Mouse (Mus musculus) heart, adult 9 months (tissue): ENCODE measurements around the gene Olfr161.
"Not testable (repeated sequence)": the region's sequence is repeated elsewhere in the genome, so short reads cannot be mapped to it uniquely, and the experiment has no call there.

Experiments used
- DNase-seq, 2 experiments: peaks; one replicate each; pipeline ENCODE4 v3.0.0; 2022; ENCODE audit warnings: low spot score in 2 of 2

Gene Olfr161

GRCm38 (mm10) chr16:3590691-3591090, at the start of gene Olfr161:
TSS of gene Olfr161 (plus strand) at chr16:3591042.
- no peak for DNase-seq

- no peak for DNase-seq
Measured at GRCm38 (mm10) chr16:3563553-3563952, 27.3 kb upstream of the Olfr161 start.

DNA sequence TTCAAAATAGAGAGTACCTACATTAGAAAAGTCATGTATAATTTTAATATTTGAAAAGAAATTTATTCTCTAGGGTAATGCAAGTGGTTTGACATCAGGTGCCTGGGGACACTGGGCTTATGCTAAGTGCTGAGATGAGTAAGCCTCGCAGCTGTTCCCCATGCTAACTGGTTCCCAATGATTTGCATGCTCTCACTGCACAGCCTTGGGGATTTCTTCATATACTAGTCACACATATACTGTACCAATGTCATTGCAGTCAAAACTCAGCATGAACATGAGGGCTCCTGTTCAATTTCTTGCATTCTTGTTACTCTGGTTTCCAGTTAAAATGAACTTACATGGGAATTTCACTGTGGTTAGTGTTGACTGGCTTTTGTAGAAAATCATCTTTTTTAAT, 13.2 kb upstream of the Olfr161 start:
- not testable (repeated sequence) for DNase-seq

DNA sequence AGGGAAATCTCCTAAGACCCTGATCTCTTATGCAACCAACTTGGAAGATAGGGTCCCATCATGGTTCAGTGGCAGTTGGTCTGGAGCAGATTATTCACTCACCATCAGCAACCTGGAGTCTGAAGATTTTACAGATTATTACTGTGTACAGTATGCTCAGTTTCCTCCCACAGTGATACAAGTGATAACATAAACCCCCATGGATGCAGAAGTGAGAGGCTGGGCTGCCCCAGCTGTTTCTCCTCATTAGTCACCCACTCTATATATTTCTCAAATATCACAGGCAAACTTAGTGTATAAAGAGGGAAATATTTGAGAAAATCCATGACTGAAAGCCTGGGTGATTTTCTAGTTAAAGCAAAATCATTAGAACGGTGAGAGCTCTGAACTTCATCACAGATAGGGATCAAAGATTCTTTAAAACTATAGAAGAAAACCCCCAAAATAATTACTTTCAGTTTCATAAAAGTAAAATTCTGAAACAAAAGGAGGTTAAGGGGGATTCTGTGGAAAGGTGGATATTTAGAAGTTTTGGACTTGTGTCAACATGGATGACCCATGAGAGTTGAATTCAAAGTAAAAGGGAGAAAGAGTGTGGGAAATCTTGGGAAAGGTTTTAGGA, 12.5 kb upstream of the Olfr161 start:
- DNase-seq, result not testable (repeated sequence)

- not testable (repeated sequence) for DNase-seq
Measured at GRCm38 (mm10) chr16:3631376-3631775, 40.5 kb downstream of the Olfr161 start.

GRCm38 (mm10) chr16:3632572-3633361, 41.9 kb downstream of the Olfr161 start:
- not testable (repeated sequence) for DNase-seq
